Mouse (Mus musculus): ENCODE results near the gene Higd1a. TPM values are rescaled to one million over a fixed set of nuclear protein-coding genes. Genes with fewer than 3 reads are reported as not detected.

The Higd1a gene
- polyA plus RNA-seq, 1 experiment from 2014 or later: 169 TPM

GRCm38 (mm10) chr9:121896820-121897219 is 38.7 kb upstream of the Higd1a start:
- no peak overlapping the region for H3K27ac ChIP-seq (replicated peaks)
- WGBS: 87% methylated on average over 4 of the region's 4 CpGs
- no peak for ATAC-seq (ENCODE audit: low FRiP score)
- no peak overlapping the region for H3K9ac ChIP-seq (replicated peaks)
- no peak overlapping the region for H3K4me2 ChIP-seq
- H3K27me3 ChIP-seq (replicated peaks): no peaks in the 10 kb centered on the region
- H3K4me1 ChIP-seq: no peaks in the 10 kb centered on the region
- H3K9me3 ChIP-seq (replicated peaks): no peaks in the 10 kb centered on the region
- H3K36me3 ChIP-seq: no peaks in the 10 kb centered on the region
- H3K4me3 ChIP-seq (replicated peaks): no peak overlapping the region

GRCm38 (mm10) chr9:121895392-121895993 is 37.3 kb upstream of the Higd1a start:
- Histone ChIP-seq H3K27me3 (replicated peaks) (no peaks in the 10 kb centered on the region), H3K4me2 (no peak overlapping the region), H3K4me3 (replicated peaks) (no peak overlapping the region), H3K36me3 (no peaks in the 10 kb centered on the region), H3K9ac (replicated peaks) (no peak overlapping the region), H3K4me1 (peaks cover 3% of the 10 kb centered on the region; the same call in 1 of the 2 replicates), H3K9me3 (replicated peaks) (no peaks in the 10 kb centered on the region), H3K27ac (replicated peaks) (no peak overlapping the region)
- ATAC-seq (ENCODE audit: low FRiP score): no peak
- WGBS: 74% methylated on average over 7 of the region's 7 CpGs

GRCm38 (mm10) chr9:121894447-121894846 is 36.3 kb upstream of the Higd1a start:
- H3K4me1 ChIP-seq: peaks cover 10% of the 10 kb centered on the region; the same call in 1 of the 2 replicates
- no peaks in the 10 kb centered on the region for H3K27me3 ChIP-seq (replicated peaks)
- H3K4me2 ChIP-seq: no peak overlapping the region
- no peaks in the 10 kb centered on the region for H3K36me3 ChIP-seq
- no peak overlapping the region for H3K4me3 ChIP-seq (replicated peaks)
- H3K9me3 ChIP-seq (replicated peaks): no peaks in the 10 kb centered on the region
- no peak for ATAC-seq (ENCODE audit: low FRiP score)
- H3K27ac ChIP-seq (replicated peaks): no peak overlapping the region
- 85% methylated on average over 7 of the region's 7 CpGs for WGBS
- H3K9ac ChIP-seq (replicated peaks): no peak overlapping the region

GRCm38 (mm10) chr9:121892057-121892687 is 34.0 kb upstream of the Higd1a start:
- 80% methylated on average over 12 of the region's 12 CpGs for WGBS
- Histone ChIP-seq H3K4me2 (no peak overlapping the region), H3K4me1 (peaks cover 10% of the 10 kb centered on the region; the same call in 1 of the 2 replicates), H3K9ac (replicated peaks) (no peak overlapping the region), H3K9me3 (replicated peaks) (no peaks in the 10 kb centered on the region), H3K27me3 (replicated peaks) (no peaks in the 10 kb centered on the region), H3K27ac (replicated peaks) (no peak overlapping the region), H3K36me3 (no peaks in the 10 kb centered on the region), H3K4me3 (replicated peaks) (no peak overlapping the region)
- no peak for ATAC-seq (ENCODE audit: low FRiP score)

GRCm38 (mm10) chr9:121891301-121891700 is 33.1 kb upstream of the Higd1a start:
- Histone ChIP-seq H3K36me3 (no peaks in the 10 kb centered on the region), H3K4me3 (replicated peaks) (no peak overlapping the region), H3K27ac (replicated peaks) (no peak overlapping the region), H3K9me3 (replicated peaks) (no peaks in the 10 kb centered on the region), H3K27me3 (replicated peaks) (no peaks in the 10 kb centered on the region), H3K9ac (replicated peaks) (no peak overlapping the region), H3K4me1 (peaks cover 10% of the 10 kb centered on the region; the same call in 1 of the 2 replicates), H3K4me2 (no peak overlapping the region)
- WGBS: 89% methylated on average over 9 of the region's 9 CpGs
- ATAC-seq (ENCODE audit: low FRiP score): no peak

- Histone ChIP-seq H3K9ac (replicated peaks) (no peak overlapping the region), H3K9me3 (replicated peaks) (no peaks in the 10 kb centered on the region), H3K27me3 (replicated peaks) (no peaks in the 10 kb centered on the region), H3K4me3 (replicated peaks) (no peak overlapping the region), H3K27ac (replicated peaks) (no peak overlapping the region), H3K36me3 (no peaks in the 10 kb centered on the region), H3K4me1 (peaks cover 10% of the 10 kb centered on the region; the same call in 1 of the 2 replicates), H3K4me2 (peak overlapping the region; percentile 22)
- 46% methylated on average over 18 of the region's 18 CpGs for WGBS
- no peak for ATAC-seq (ENCODE audit: low FRiP score)
Measured at GRCm38 (mm10) chr9:121890441-121890941, 32.3 kb upstream of the Higd1a start.

GRCm38 (mm10) chr9:121889927-121890440 is 31.8 kb upstream of the Higd1a start:
- WGBS: 80% methylated on average over 4 of the region's 4 CpGs
- Histone ChIP-seq H3K4me1 (peaks cover 10% of the 10 kb centered on the region; the same call in 1 of the 2 replicates), H3K4me3 (replicated peaks) (no peak overlapping the region), H3K27me3 (replicated peaks) (no peaks in the 10 kb centered on the region), H3K36me3 (no peaks in the 10 kb centered on the region), H3K4me2 (no peak overlapping the region), H3K9me3 (replicated peaks) (no peaks in the 10 kb centered on the region), H3K27ac (replicated peaks) (no peak overlapping the region), H3K9ac (replicated peaks) (no peak overlapping the region)
- no peak for ATAC-seq (ENCODE audit: low FRiP score)

- 66% methylated on average over 7 of the region's 7 CpGs for WGBS
- Histone ChIP-seq H3K4me3 (replicated peaks) (no peak overlapping the region), H3K9me3 (replicated peaks) (no peaks in the 10 kb centered on the region), H3K27ac (replicated peaks) (no peak overlapping the region), H3K36me3 (no peaks in the 10 kb centered on the region), H3K4me2 (no peak overlapping the region), H3K27me3 (replicated peaks) (no peaks in the 10 kb centered on the region), H3K4me1 (0 out of 2 replicates have a peak, but pooled peaks cover 2% of the 10 kb centered on the region), H3K9ac (replicated peaks) (no peak overlapping the region)
- no peak for ATAC-seq (ENCODE audit: low FRiP score)
Measured at GRCm38 (mm10) chr9:121882015-121882457, 23.9 kb upstream of the Higd1a start.

- no peaks in the 10 kb centered on the region for H3K27me3 ChIP-seq (replicated peaks)
- WGBS: 76% methylated on average over 6 of the region's 6 CpGs
- H3K9me3 ChIP-seq (replicated peaks): no peaks in the 10 kb centered on the region
- H3K27ac ChIP-seq (replicated peaks): no peak overlapping the region
- no peak overlapping the region for H3K9ac ChIP-seq (replicated peaks)
- peaks cover 5% of the 10 kb centered on the region; the same call in 1 of the 2 replicates for H3K4me1 ChIP-seq
- no peaks in the 10 kb centered on the region for H3K36me3 ChIP-seq
- no peak for ATAC-seq (ENCODE audit: low FRiP score)
- no peak overlapping the region for H3K4me3 ChIP-seq (replicated peaks)
- H3K4me2 ChIP-seq: no peak overlapping the region
Measured at GRCm38 (mm10) chr9:121881301-121881700, 23.1 kb upstream of the Higd1a start.

GRCm38 (mm10) chr9:121880840-121881239 is 22.7 kb upstream of the Higd1a start:
- 35% methylated on average over 14 of the region's 14 CpGs for WGBS
- H3K4me1 ChIP-seq: peaks cover 5% of the 10 kb centered on the region; the same call in 1 of the 2 replicates
- H3K27me3 ChIP-seq (replicated peaks): no peaks in the 10 kb centered on the region
- H3K27ac ChIP-seq (replicated peaks): no peak overlapping the region
- H3K4me3 ChIP-seq (replicated peaks): no peak overlapping the region
- H3K9me3 ChIP-seq (replicated peaks): no peaks in the 10 kb centered on the region
- peak overlapping the region; percentile 32 for H3K4me2 ChIP-seq
- no peak overlapping the region for H3K9ac ChIP-seq (replicated peaks)
- no peaks in the 10 kb centered on the region for H3K36me3 ChIP-seq
- ATAC-seq (ENCODE audit: low FRiP score): no peak

- Histone ChIP-seq H3K36me3 (no peaks in the 10 kb centered on the region), H3K9me3 (replicated peaks) (no peaks in the 10 kb centered on the region), H3K9ac (replicated peaks) (no peak overlapping the region), H3K4me1 (peaks cover 5% of the 10 kb centered on the region; the same call in 1 of the 2 replicates), H3K4me3 (replicated peaks) (no peak overlapping the region), H3K4me2 (no peak overlapping the region), H3K27ac (replicated peaks) (no peak overlapping the region), H3K27me3 (replicated peaks) (peaks cover 6% of the 10 kb centered on the region; the same call in 1 of the 2 replicates)
- WGBS: 12% methylated on average over 3 of the region's 3 CpGs
- ATAC-seq (ENCODE audit: low FRiP score): no peak
Measured at GRCm38 (mm10) chr9:121877052-121877740, 19.0 kb upstream of the Higd1a start.

Measured in neural tube, embryonic 15.5 days (tissue).